Mouse (Mus musculus) spleen, adult 18-20 months (tissue): ENCODE measurements at regions not wholly inside any gene's neighbourhood (a gene's known extent, or its start where the extent isn't known, plus 50 kb on each side); places are given as distances from the start of the nearest gene placed in this dataset.

Experiments
- DNase-seq, 2 experiments: peaks; one replicate each; pipeline ENCODE4 v3.0.0; 2022; ENCODE audit warnings: mixed read lengths in 2 of 2

DNA sequence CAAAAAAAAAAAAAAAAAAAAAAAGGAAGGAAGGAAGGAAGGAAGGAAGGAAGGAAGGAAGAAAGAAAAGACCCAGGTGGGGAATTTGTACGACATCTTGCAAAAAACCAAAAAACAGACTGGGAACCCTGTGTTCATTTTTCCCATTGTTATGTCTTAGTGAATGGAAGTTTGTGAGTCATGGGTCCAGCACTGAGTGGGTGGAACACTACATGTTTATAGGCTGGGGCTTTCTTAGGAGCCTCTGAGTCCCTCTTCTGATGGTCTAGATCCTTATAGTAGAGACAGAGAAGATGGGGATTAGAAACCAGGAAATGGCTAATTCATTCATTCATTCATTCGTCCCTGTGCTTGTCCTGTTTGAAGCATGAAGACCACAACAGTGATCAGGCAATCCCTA lies 105.5 kb downstream of the Tpra1 start:
- DNase-seq: no peak

DNA sequence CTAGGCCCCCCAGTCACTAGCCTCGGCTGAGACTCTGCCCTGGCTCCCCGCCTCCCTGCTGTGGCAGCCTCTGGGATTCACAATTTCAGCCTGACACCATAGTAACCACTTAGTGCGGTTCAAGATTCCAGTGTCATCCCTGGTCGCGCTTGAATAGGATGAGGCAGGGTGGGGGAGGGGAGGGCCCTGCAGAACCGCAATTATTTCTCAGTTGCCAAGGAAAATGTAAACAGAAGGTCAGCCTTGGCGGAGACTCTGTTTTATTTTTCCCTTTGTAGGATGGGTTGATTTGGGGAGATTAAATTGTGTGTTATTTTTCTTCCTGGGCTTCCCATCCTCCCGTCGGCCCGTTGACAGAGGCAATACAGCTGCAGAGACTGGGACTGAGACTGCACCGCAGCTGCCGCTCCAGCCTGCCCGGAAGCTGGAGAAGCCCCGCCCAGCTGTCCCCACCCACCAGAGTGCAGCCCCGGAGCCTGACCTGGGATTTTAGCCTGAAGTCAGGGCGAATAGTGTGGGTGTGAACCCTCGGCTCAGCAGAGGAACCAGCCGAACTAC lies 106.6 kb downstream of the Tpra1 start:
- peak in 1 of 2 experiments; percentile 22 for DNase-seq

DNA sequence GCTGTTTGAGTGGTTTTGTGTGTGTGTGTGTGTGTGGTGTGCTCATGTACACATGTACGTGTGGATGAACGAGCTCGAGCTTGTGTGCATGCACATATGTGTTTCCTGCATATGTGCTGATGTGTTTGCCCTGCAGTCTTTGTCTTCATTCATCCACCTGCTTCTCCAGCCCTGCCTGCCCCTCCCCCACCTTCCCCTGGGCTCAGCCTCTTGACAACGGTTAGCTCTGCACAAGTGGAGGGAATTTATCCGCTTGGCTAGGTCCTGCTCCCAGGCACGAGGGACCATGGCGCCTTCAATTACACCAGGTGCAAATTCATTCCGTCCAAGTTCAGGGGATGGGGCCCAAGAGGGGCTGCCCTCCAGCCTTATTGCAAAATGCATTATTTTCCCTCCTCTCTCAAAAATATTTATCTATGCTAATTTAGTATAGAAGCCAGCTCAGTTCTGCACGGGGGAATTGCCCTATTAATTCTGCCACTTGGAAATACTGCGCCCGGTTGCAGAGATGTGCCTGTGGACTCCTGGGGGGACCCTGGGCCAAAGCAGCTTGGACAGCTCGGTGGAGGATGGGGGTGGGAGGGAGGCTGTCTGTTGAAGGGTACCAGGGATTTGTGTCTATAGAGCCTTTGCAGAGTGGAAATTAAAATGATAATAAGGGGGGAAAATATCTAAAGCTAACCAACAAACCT lies 111.1 kb downstream of the Tpra1 start:
- DNase-seq: no peak

DNA sequence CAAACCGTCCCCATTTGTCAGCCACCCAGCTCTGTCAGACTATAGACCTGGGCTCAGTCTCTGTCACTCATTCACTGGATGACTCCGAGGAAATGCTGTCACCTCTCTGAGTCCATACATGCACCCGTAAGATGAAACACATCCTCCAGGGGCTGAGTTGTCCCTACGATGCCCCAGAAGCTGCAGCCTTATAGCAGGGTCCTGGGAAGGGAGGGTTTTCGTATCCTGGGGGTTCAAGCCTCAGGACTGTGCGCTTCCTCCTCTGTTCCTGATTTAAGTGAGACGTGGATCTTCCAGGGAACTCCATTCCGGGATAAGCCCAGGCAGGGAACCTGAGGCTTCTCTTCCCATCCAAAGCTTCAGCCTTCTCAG lies 111.6 kb downstream of the Tpra1 start:
- no peak for DNase-seq

DNA sequence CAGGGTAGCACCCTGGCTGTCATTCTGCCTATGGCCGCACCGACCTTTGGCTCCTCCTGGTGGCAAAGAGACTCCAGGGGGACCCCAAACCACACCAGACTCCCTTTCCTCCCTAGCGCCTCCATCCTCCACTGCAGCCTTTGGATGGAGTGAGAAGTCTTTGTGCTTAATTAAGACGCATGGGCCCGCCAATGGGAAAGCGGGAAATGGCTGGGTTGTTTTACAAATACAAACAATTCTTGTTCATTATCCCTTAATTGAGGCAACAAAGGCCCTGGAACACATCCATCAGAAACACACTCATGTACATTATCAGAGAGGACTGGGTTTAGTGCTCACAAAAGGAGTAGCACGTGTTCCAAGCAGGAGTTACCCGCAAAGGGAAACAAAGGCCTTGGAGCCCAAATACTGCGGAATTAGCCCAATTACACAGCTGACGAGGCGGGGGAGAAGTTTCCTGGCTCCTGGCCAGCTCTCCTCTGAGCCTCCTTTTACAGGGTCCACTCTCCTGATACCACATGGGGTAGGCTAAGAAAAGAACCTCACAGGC lies 122.1 kb downstream of the Tpra1 start:
- DNase-seq: no peak

DNA sequence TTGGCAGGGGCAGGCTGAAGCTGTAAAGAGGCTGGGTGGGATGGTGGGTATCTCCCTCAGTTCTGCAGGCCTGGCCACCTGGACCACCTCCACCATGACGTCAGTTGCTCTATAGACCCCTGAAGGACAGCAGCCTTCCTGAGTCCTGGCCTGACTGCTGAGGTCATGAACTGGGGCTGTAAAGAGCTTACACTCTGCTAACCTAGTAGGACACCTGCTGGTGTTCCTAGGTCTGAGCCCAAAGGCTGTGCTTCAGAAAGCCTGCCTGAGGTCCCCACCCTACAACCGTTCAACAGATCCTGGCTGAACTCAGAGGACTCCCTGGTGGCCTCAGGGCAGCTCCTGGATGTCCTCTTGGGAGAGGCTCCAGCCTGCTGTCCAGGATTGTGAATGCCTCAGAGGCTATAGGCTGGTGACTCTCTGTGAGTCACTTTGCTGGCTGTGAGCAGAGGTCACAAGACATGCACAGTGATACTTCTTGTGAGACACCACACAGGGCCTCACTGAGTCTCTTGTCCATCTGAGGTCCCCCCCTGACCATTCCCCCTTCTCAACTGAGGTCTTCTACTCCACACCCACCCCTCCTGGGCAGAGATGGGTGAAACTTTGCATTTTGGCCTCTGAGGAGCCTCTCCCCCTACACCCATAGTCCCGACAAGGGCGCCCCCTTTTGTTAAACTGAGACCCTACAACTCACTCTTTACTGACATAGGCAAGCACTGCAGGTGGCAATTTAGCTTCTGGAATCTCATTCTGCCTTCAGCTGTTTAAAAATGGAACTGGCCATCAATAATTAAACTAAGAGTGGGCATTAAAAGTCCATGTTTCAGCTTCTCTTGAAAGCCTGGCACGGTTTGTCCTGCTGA lies 131.6 kb downstream of the Tpra1 start:
- DNase-seq: peak in 1 of 2 experiments; percentile 30

DNA sequence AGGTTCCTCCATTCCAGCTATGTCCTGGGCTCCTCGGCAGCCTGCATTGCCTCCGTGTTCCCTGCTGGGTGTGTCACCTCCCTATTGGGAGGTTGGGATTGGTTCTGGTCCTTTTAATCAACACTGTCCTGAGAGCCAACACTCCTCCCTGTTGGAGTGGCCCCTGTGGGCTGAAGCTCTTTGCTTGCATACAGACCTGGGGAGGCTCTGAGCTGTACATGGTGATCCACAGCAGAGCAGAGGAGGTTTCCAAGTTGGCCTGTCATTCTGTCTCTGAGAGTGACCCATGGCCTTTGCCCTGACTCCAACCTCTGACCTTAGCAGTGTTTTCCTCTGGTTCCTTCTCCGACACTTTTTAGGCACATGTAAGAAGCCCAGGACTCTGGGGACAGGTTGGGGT lies 132.4 kb downstream of the Tpra1 start:
- no peak for DNase-seq

DNA sequence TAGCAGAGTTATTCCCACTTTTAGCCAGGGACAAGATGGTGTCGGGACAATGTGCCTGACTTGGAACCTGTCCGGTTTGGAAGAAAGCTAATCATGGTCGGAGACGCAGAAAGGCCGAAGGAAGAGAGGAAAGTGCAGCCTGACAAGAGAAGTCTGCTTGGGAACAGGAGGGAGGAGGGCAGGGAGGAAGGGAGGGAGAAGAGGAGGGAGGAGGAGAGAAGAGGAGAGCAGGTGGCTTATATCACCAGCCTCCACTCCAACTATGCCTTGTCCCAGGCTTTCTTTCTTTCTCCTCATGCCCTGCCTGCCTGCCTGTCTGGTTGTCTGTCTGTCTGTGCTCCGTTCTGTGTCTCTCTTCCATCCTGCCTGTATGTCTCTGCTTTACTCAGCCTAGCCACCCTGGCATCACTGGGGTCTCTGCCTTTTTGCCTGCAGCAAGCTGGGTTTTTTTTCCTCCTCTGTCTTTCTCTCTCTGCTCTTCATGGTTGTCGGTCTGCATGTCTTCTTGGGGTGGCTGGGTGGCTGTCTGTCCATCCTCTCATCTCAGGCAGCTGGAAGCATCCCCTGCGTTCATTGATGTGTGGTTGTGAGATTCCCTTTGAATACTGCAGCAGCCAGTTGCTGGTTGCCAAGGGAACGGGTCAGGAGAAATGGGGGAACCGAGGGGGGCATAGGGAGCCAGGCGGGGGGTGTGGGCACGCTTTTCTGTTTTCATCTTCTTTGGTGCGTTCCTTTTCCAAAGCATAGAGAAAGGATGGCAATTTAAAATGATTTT lies 133.2 kb downstream of the Tpra1 start:
- DNase-seq: no peak

DNA sequence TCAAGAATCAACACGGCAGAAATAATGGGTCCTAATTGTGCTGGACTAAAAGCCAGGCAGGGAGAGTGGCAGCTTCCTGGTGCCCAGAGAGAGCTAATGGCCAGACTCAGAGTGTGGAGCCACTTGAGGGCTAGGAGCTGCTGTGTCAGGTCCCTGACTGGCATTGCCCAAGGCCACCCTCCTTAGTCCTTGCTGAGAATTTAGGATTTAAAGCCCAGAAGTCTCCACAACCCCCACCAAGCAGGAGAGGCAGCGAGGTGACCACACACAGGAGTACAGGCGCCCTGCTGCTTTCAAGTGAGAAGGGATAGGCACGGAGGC lies 133.7 kb downstream of the Tpra1 start:
- DNase-seq: no peak

DNA sequence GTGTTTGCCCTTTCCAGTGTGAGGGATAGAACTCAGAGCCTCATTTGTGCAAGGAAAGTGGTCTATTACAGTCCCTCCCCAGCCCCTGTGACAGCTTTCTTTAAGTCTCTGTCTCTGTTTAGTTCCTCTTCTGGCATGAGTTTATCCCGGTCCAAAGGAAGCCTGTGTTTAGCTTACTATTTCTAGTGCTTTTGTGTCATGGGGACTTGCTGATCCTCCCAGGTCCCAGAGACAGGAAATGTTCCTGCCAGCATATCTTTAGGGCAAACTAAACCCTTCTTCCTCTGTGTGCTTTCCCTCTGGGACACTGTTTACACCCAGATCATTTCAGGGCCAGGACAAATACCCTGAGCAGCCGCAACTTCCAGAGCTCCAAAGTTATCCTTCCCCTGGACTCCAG lies 135.3 kb downstream of the Tpra1 start:
- DNase-seq: no peak

DNA sequence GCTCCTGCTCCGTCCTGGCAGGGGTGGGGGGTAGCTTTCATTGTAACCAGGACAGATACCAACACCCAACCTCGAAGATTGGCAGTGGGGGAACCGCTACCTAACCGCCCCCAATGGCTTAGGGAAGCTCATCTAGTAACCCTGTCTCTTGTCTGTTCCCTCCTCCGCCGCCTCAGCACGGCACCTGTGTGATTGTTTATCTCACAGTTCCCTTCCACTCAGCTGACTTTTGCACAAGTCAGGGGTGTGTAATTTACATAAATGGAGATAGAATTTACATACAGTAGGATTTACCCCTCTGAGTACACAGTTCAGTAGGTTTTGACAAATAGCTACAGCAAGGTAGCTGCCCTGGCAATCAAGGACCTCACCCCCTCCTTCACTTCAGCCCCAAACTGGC lies 135.8 kb downstream of the Tpra1 start:
- DNase-seq: no peak

DNA sequence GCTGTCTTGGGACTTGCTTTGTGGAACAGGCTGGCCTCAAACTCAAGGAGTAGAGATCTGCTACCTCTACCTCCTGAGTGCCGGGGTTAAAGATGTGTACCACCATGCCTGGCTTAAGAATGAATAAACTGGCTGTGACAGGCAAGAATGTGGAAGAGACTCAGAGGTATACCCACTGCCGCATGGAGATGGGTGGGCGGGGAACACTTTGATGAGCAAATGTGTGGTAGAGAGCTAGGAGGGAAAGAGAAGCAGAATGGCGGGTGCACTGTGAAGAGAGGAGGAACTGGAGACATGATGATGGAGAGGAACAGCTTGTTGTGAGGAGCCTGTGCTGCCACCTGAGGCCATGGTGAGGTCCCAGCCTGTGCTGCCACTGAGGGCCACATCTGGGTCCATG lies 138.9 kb downstream of the Tpra1 start:
- DNase-seq: no peak

DNA sequence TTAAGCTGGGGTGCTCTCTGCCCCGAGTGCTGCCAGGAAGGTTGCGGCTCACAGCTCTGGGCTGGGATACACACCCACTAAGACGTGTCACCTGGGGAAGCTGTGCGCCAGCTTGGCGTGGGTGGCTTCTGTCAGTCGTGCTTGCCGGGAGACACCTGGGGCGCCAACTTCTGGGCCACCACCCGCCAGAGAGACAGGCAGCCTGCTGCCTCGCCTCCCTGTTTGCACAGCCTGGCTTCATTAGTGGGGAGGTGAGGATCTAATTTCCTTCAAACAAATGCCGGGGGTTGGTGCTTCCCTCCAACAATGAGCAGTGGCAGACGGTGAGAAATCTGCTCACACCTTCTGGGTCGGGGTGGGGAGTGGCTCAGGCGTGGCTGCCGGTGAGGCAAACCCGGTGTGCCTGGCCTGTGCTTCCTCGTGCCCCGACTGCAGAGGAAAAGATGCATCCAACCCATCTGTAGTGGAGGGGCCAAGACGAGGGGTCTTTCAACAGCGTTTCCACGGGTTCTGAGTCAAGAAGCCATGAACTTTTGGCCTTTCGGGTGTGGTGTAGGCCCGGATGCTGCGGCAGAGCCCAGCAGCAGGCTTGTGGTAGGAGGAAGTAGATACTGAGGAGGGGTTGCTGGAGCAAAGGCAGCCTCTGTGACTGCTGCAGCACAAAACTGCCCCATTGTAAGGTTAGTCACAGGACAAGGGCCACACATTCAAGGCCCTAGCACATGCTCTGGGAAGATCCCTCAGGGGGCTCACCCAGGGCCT lies 140.6 kb downstream of the Tpra1 start:
- peak; percentile 33 to 34 for DNase-seq

DNA sequence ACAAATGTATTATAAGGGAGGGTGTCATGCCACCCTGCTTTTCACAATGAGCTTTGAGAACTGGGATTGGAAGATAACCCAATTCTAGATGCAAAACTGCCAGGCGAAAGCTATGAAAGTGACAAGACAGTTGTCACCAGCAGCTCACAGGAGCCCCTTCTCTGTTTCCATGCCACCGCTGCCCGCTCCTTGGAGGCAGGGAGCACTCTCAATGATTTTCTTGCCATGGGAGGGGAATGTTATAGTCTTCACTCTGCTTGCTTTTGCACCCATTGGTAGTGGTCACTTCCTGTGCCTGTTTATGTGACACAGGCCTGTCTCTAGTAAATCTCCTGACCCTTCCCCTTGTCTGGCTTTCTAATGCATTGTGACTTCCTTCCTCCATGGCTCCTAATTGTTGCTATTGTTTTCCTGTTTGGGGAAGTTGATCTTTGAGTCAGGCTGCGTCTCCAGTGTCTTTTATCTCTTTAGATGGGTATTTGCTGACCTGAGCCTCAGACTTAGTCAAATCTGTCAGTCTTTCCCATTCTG lies 143.4 kb downstream of the Tpra1 start:
- DNase-seq: no peak

DNA sequence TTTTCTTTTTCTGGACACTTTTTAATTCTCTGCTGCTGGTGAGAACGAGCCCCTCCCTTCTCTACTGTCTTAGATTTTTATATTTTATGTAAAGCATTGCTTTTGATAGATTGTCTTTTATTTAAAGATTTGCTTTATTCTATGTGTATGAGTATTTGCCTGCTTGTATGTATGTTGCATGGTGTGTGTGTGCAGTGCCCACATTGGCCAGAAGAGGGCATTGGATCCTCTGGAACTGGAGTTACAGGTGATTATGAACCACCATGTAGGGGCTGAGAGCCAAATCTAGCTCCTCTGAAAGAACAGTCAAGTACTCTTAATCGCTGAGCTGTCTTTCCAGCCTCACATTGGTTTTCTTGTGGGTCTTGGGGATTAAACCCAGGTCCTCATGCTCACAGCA lies 144.4 kb downstream of the Tpra1 start:
- no peak for DNase-seq

DNA sequence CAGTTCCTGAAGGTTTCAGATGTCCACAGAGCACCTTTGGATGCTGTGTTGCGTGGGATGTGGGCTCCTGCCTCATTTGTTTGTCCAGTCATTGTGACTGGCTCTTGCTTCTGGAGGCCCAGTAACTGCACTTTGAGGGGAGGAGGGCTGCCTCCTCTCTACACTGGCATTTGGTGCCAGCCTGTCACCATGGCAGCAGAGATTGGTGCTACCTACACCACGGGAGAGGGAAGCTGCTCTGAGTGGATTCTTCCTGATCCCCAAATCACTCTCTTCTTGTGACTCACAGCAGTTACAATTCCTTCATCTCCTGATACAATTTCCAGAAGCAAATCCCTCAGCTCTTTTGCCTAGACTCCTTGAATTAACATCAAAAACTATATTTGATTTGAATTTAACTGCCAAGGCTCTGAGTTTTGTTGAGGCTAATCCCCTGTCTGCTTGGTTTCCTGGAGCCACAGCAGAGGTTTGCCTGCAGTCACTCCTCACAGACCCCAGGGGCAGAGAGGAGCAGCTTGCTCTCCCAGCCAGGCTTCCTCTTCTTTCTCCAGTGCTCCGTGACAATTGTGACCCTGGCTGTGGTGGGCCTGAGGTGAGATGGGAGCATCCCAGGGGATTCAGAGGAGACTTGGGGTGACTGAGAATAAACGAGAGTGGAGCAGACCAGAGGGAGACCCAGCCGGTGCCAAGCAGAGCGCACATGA lies 145.7 kb downstream of the Tpra1 start:
- DNase-seq: no peak

DNA sequence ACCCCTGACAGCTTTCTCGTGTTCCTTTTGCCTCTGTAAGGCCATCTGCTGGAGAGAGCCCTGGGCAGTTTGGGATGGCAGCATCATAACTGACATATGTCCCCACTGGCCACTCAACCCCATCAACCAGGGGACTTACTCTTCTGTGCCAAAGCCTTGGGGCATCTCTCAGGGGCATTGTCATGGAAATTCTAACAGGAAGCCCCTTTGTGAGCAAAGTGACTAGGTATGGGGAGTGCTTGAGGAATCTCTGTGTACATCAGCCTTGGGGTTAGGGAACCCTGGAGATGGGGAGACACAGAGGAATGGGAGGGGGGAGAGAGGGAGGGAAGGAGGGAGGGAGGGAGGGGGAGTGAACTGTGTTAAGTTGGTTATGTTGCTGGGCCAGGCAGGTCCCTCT lies 147.2 kb downstream of the Tpra1 start:
- no peak for DNase-seq

DNA sequence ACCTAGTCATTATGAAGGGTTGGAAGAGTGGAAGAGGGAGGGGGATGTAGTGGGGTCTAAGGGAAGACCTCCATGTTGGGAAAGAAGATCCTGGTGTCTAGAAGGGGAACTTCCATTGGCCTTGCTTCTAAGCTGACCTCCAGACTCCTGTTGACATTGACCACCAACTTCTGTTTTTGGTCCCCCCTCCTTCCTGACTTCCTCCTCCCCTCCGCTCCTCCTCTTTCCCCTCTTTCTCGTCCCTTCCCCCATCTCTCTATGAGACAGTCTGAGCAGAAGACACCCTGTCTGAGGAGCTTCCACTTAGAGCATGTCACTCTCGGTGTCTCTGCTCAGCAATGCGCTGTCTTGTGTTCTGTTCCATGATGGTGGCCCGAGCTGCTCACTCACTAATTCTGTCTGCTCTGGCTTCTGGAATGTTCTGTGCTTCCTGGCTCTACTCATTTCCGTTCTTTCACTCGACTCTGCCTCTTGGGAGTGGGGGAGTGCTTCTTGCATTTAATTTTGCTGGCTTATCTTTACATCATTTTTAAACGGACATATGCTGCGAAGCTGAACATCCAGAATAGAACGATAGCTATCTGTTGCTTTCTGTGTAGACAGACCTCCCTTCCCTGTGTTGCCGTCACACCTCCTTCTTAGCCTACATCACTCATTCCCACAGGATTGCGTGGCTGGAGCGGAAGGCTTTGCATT lies 148.7 kb downstream of the Tpra1 start:
- no peak for DNase-seq

DNA sequence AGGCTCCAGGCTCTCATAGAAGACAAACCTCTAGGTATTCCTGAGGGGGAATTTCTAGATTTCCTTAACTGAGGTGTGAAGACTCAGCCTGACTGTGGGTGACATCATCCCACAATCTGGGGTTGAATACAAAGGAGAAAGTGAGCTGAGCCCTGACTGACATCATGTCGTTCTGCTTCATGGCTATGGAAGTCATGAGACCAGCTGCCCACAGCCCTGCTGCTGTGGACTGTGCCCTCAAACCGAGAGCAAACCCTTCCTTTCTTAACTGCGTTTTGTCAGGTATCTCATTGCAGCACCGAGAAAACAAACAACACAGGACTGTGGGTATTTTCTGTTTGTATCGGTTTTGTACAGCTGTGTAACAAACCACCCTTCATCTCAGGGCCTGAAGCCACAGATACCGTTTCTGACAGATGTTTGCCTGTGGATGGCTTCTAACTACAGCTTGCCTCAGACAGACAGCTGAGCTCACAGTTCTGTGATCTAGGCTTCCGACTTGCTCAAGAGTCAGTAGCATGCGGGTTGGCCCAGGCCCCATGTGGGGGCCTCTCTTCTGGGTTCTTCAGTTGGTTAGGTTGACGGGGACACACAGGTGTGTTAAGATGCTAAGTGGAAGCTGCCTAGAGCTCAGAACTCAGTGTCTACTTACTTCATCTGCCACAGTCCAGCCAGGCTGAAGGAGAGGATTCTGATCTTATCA lies 150.9 kb downstream of the Tpra1 start:
- DNase-seq: no peak

DNA sequence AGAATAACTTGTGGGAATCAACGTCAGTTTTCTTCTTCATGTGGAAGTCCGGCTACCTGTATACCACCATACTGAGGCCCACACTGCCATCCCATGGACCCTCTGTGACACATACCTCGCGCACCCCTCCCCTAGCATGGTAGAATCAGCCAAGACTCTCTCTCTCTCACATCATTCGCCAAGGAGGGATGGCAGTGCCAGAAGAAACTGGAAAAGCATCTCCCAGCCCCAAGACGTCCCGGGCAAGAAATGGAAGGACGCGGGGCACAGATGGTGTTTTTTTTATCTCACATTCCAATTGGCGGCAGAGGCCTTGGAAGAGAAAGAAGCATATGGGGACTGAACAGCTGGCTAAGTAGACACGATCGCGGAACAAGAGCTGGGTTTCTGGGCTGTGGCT lies 152.0 kb downstream of the Tpra1 start:
- no peak for DNase-seq
